Mouse (Mus musculus): ENCODE data around the gene 1700080O16Rik. TPM values are rescaled to one million over a fixed set of nuclear protein-coding genes. Genes with fewer than 3 reads are reported as not detected.

1700080O16Rik gene
- total RNA-seq (2021) = not detected
- long read RNA-seq = 0 reads

GRCm38 (mm10) chrX:51972672-51973071 lies at the start of gene 1700080O16Rik:
Gene 1700080O16Rik, minus strand, starts transcription at chrX:51972772.
- DNase-seq (ENCODE audit: low spot score in 2 of 2) = no peak

GRCm38 (mm10) chrX:52017660-52018059 lies 45.1 kb upstream of the 1700080O16Rik start:
- DNase-seq (ENCODE audit: low spot score in 2 of 2) = no peak

GRCm38 (mm10) chrX:52000072-52000471 lies 27.5 kb upstream of the 1700080O16Rik start:
- no peak for DNase-seq (ENCODE audit: low spot score in 2 of 2)

- DNase-seq (ENCODE audit: low spot score in 2 of 2) = no peak
Observed at GRCm38 (mm10) chrX:51999426-51999825, 26.9 kb upstream of the 1700080O16Rik start.

- no peak for DNase-seq (ENCODE audit: low spot score in 2 of 2)
Observed at GRCm38 (mm10) chrX:51976361-51976760, 3.8 kb upstream of the 1700080O16Rik start.

GRCm38 (mm10) chrX:51974618-51975017 lies 2.0 kb upstream of the 1700080O16Rik start:
- no peak for DNase-seq (ENCODE audit: low spot score in 2 of 2)

GRCm38 (mm10) chrX:51948071-51948470 lies 24.5 kb downstream of the 1700080O16Rik start:
- no peak for DNase-seq (ENCODE audit: low spot score in 2 of 2)

- no peak for DNase-seq (ENCODE audit: low spot score in 2 of 2)
Observed at GRCm38 (mm10) chrX:51938076-51938475, 34.5 kb downstream of the 1700080O16Rik start.

GRCm38 (mm10) chrX:51919091-51919490 lies 53.5 kb downstream of the 1700080O16Rik start:
- DNase-seq (ENCODE audit: low spot score in 2 of 2) = no peak

Other genes starting within 250 kb of the 1700080O16Rik start
- gene Usp26, start 171.5 kb downstream of the 1700080O16Rik start, total RNA-seq (2021) = not detected
- gene Gpc4, start 192.5 kb upstream of the 1700080O16Rik start, total RNA-seq (2021) = 10 to 100 TPM; 25.4 to 26.3 TPM